11 mouse cellular contexts compared by ENCODE assay signal in genomic region chr17:29623488-29623887, GRCm38 (mm10).
"Had no signal": no experiment of that assay in that cellular context is flagged by ENCODE, and none has a peak within 500 bp of the region (broad histone marks: within the 10 kb centered on the region; RNA-seq: fewer than 3 reads in every experiment).

No protein-coding gene starts in this region.

- DNase-seq: retina, postnatal 1 day; right cerebral cortex, postnatal 14 days; right cerebral cortex, postnatal 25 days; right cerebral cortex, postnatal 4 days; spleen, adult 18-20 months; thymus, adult 18-20 months; thymus, adult 2 months; thymus, postnatal 14 days; thymus, postnatal 25 days; thymus, postnatal 36 days; thymus, postnatal 4 days had no signal
